Mouse (Mus musculus) hindbrain, embryonic 14.5 days (tissue): ENCODE results near the gene C1qtnf6. TPM values are rescaled to one million over a fixed set of nuclear protein-coding genes. Genes with fewer than 3 reads are reported as not detected.

Experiments used
- ATAC-seq: fragments of 200-750 bp; cut with Nextera tagmentation; 2 replicates; pipeline ENCODE4 v1.8.0; 2017; ENCODE audit warnings: moderate number of reproducible peaks, mild to moderate bottlenecking, moderate TSS enrichment, moderate library complexity; ENCODE audit not compliant: low FRiP score
- DNase-seq: peaks from one replicate; pipeline ENCODE4 v3.0.0-alpha.2; 2015; ENCODE audit warnings: low spot score
- H3K27ac ChIP-seq: fragments of 300-500 bp; sonication (generic); 2 replicates; pipeline ENCODE4 v1.5.1; 2014; ENCODE audit warnings: mild to moderate bottlenecking, moderate library complexity
- H3K27me3 ChIP-seq: fragments of 300-500 bp; sonication (generic); 2 replicates; pipeline ENCODE4 v1.6.1; 2014; ENCODE audit warnings: mild to moderate bottlenecking, low read length, mixed read lengths; ENCODE audit not compliant: control insufficient read depth, insufficient read depth
- H3K36me3 ChIP-seq: fragments of 300-500 bp; sonication (generic); replicated peaks from 2 replicates; pipeline ENCODE4 v1.6.1; 2014; ENCODE audit not compliant: control insufficient read depth, insufficient read depth
- H3K4me1 ChIP-seq: fragments of 300-500 bp; sonication (generic); replicated peaks from 2 replicates; pipeline ENCODE4 v1.6.1; 2014; ENCODE audit warnings: antibody characterized with exemption, low read length, mixed read lengths; ENCODE audit not compliant: control insufficient read depth, insufficient read depth
- H3K4me2 ChIP-seq: fragments of 300-500 bp; sonication (generic); replicated peaks from 2 replicates; pipeline ENCODE4 v1.6.1; 2014; ENCODE audit warnings: mild to moderate bottlenecking, moderate library complexity
- H3K4me3 ChIP-seq: fragments of 300-500 bp; sonication (generic); replicated peaks from 2 replicates; pipeline ENCODE4 v1.5.1; 2014; ENCODE audit warnings: mild to moderate bottlenecking, low read length
- H3K9ac ChIP-seq: fragments of 300-500 bp; sonication (generic); 2 replicates; pipeline ENCODE4 v1.6.1; 2014
- H3K9me3 ChIP-seq: fragments of 300-500 bp; sonication (generic); 2 replicates; pipeline ENCODE4 v1.6.1; 2016; ENCODE audit warnings: low read length; ENCODE audit not compliant: control insufficient read depth
- WGBS: fragments of 180-500 bp; shearing (Covaris S2); extraction: QIAGEN DNeasy Blood & Tissue Kit; methylation state at CpG from one replicate; pipeline ENCODE4 v1.1.7; 2014; 5-methylcytosine and 5-hydroxymethylcytosine counted together
- polyA plus RNA-seq: library from polyadenylated mRNA; unstranded; fragments of >200 nt; fragmentation: Nextera tagmentation; extraction: Ambion mirVana; gene quantifications from 2 replicates; pipeline ENCODE4 v1.2.1, GENCODE M21; 2014

The C1qtnf6 gene
- polyA plus RNA-seq, 1 experiment from 2014 or later, result 9.5 TPM

DNA sequence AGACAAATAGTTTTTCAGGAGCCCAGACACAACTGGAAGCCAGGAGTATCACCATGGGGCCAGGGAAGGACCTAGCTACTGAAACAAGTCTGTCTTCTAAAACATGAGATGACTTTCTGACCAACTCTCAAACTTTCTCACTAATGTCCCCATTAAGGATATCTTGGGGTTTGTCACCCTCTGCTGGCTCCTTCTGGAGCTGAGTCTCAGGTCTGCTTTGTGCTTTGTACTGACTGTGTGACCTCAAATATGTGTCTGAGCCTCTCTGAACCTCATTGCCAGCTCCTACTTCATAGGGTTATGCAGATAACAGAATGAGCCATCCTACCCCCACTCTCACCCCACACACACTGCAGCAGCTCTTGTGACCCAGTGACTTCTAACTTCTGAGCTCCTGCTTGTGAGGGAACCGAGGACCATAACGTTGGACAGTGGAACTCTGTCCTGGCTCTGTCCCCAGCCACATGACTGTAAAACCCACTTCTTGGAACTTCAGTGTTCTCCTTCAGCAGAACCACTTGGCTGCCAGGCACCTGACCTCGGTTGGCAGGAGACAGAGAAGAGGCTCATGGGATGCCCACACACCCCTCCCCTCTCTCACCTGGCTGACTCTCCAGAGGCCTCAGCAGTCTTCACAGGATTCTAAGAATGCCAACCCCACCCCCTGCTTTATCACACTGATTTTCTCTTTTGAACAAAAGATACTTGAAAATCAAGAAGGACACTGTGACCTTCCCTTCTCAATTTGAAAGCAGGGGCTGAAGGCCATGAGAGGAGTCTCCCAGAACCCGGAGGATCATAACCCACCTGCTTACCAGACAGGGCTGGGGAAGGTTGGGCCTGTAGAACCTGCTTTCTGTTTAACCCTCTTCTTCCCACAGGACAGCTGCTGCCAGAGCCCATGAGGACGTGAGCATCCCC is 16.5 kb upstream of the C1qtnf6 start:
- H3K4me3 ChIP-seq, result no peak overlapping the region
- peaks cover 19% of the 10 kb centered on the region for H3K4me1 ChIP-seq
- no peaks in the 10 kb centered on the region for H3K36me3 ChIP-seq
- 50% methylated on average over 5 of the region's 5 CpGs for WGBS
- no peak overlapping the region for H3K27ac ChIP-seq
- no peaks in the 10 kb centered on the region for H3K27me3 ChIP-seq
- H3K9me3 ChIP-seq, result peaks cover 18% of the 10 kb centered on the region
- DNase-seq (no peak), ATAC-seq (no peak)
- H3K9ac ChIP-seq, result no peak overlapping the region
- H3K4me2 ChIP-seq, result no peak overlapping the region

- Histone ChIP-seq H3K9ac (no peak overlapping the region), H3K4me2 (no peak overlapping the region), H3K27me3 (no peaks in the 10 kb centered on the region), H3K9me3 (0 out of 2 replicates have a peak, but pooled peaks cover 6% of the 10 kb centered on the region), H3K4me1 (peaks cover 28% of the 10 kb centered on the region), H3K36me3 (no peaks in the 10 kb centered on the region), H3K27ac (no peak overlapping the region), H3K4me3 (no peak overlapping the region)
- ATAC-seq (no peak), DNase-seq (no peak)
- WGBS, result 86% methylated on average over 4 of the region's 4 CpGs
Observed at GRCm38 (mm10) chr15:78546060-78546459, 14.8 kb upstream of the C1qtnf6 start.

GRCm38 (mm10) chr15:78544561-78545001 is 13.4 kb upstream of the C1qtnf6 start, which contains the start of gene Sstr3:
Gene Sstr3 (minus strand): TSS chr15:78544685.
- 3% methylated on average over 14 of the region's 14 CpGs for WGBS
- no peak for ATAC-seq

GRCm38 (mm10) chr15:78544041-78544440 is 12.8 kb upstream of the C1qtnf6 start:
- H3K9ac ChIP-seq, result peak overlapping the region; percentile 52
- no peak for ATAC-seq
- 66% methylated on average over 15 of the region's 15 CpGs for WGBS

More at GRCm38 (mm10) chr15:78544561-78545001, 13.4 kb upstream of the C1qtnf6 start, which contains the start of gene Sstr3:
- H3K27ac ChIP-seq, result 0 out of 2 replicates have a peak within 1 kb of the TSS, but pooled peaks have one; percentile 1
- H3K36me3 ChIP-seq, result no peaks in the 10 kb centered on the region
- no peak for DNase-seq
- peak within 1 kb of the TSS; percentile 52 for H3K9ac ChIP-seq
- no peaks in the 10 kb centered on the region for H3K9me3 ChIP-seq
- no peaks in the 10 kb centered on the region for H3K27me3 ChIP-seq
- peak within 1 kb of the TSS; percentile 43 for H3K4me2 ChIP-seq
- H3K4me1 ChIP-seq, result peaks cover 28% of the 10 kb centered on the region
- 0 out of 2 replicates have a peak within 1 kb of the TSS, but pooled peaks have one; percentile 1 for H3K4me3 ChIP-seq

GRCm38 (mm10) chr15:78542767-78543303 is 11.6 kb upstream of the C1qtnf6 start:
- H3K4me2 ChIP-seq, result no peak overlapping the region
- DNase-seq (no peak), ATAC-seq (no peak)
- WGBS, result 73% methylated on average over 7 of the region's 7 CpGs
- no peak overlapping the region for H3K9ac ChIP-seq
- no peaks in the 10 kb centered on the region for H3K9me3 ChIP-seq
- H3K4me3 ChIP-seq, result no peak overlapping the region
- H3K27me3 ChIP-seq, result no peaks in the 10 kb centered on the region
- peaks cover 22% of the 10 kb centered on the region for H3K4me1 ChIP-seq
- no peak overlapping the region for H3K27ac ChIP-seq
- no peaks in the 10 kb centered on the region for H3K36me3 ChIP-seq

More at GRCm38 (mm10) chr15:78544041-78544440, 12.8 kb upstream of the C1qtnf6 start:
- no peak for DNase-seq
- H3K9me3 ChIP-seq, result no peaks in the 10 kb centered on the region
- no peak overlapping the region for H3K27ac ChIP-seq
- H3K27me3 ChIP-seq, result no peaks in the 10 kb centered on the region
- H3K4me2 ChIP-seq, result peak overlapping the region; percentile 43; the same call in 1 of the 2 replicates
- peaks cover 28% of the 10 kb centered on the region for H3K4me1 ChIP-seq
- no peaks in the 10 kb centered on the region for H3K36me3 ChIP-seq
- H3K4me3 ChIP-seq, result no peak overlapping the region

GRCm38 (mm10) chr15:78542098-78542766 is 11.0 kb upstream of the C1qtnf6 start:
- DNase-seq, result no peak
- H3K27ac ChIP-seq, result no peak overlapping the region

GRCm38 (mm10) chr15:78541606-78542005 is 10.4 kb upstream of the C1qtnf6 start:
- Histone ChIP-seq H3K27me3 (no peaks in the 10 kb centered on the region), H3K4me1 (peaks cover 22% of the 10 kb centered on the region), H3K27ac (no peak overlapping the region), H3K36me3 (no peaks in the 10 kb centered on the region), H3K9ac (no peak overlapping the region), H3K4me3 (no peak overlapping the region), H3K4me2 (no peak overlapping the region), H3K9me3 (no peaks in the 10 kb centered on the region)
- peak; percentile 36 for DNase-seq
- ATAC-seq, result no peak
- 54% methylated on average over 3 of the region's 3 CpGs for WGBS

More at GRCm38 (mm10) chr15:78542098-78542766, 11.0 kb upstream of the C1qtnf6 start:
- ATAC-seq, result no peak
- Histone ChIP-seq H3K27me3 (no peaks in the 10 kb centered on the region), H3K36me3 (no peaks in the 10 kb centered on the region), H3K4me3 (no peak overlapping the region), H3K4me1 (peaks cover 22% of the 10 kb centered on the region), H3K9me3 (no peaks in the 10 kb centered on the region), H3K4me2 (no peak overlapping the region), H3K9ac (no peak overlapping the region)
- 92% methylated on average over 3 of the region's 3 CpGs for WGBS

- 68% methylated on average over 3 of the region's 3 CpGs for WGBS
- no peak for DNase-seq
Observed at GRCm38 (mm10) chr15:78541036-78541435, 9.8 kb upstream of the C1qtnf6 start.

More at GRCm38 (mm10) chr15:78541036-78541435, 9.8 kb upstream of the C1qtnf6 start:
- Histone ChIP-seq H3K27me3 (no peaks in the 10 kb centered on the region), H3K9me3 (no peaks in the 10 kb centered on the region), H3K4me3 (no peak overlapping the region), H3K4me1 (peaks cover 22% of the 10 kb centered on the region), H3K9ac (no peak overlapping the region; the same call in 1 of the 2 replicates), H3K27ac (no peak overlapping the region), H3K36me3 (no peaks in the 10 kb centered on the region), H3K4me2 (no peak overlapping the region)
- no peak for ATAC-seq
